Mouse (Mus musculus) neural tube, embryonic 15.5 days (tissue): ENCODE data around the gene Ntrk3. TPM values are rescaled to one million over a fixed set of nuclear protein-coding genes. Genes with fewer than 3 reads are reported as not detected.
A peak's percentile ranks its signal among the peaks of the same experiment; 100 is the strongest.

Experiments used
- ATAC-seq: fragments of 200-750 bp; cut with Nextera tagmentation; 2 replicates; pipeline ENCODE4 v1.8.0; 2017; ENCODE audit warnings: mild to moderate bottlenecking, moderate TSS enrichment, moderate library complexity; ENCODE audit not compliant: low FRiP score
- H3K27ac ChIP-seq: fragments of 300-500 bp; sonication (generic); replicated peaks from 2 replicates; pipeline ENCODE4 v1.5.1; 2015; ENCODE audit warnings: mild to moderate bottlenecking, inconsistent platforms
- H3K27me3 ChIP-seq: fragments of 300-500 bp; sonication (generic); replicated peaks from 2 replicates; pipeline ENCODE4 v1.6.1; 2015; ENCODE audit warnings: inconsistent platforms
- H3K36me3 ChIP-seq: fragments of 300-500 bp; sonication (generic); 2 replicates; pipeline ENCODE4 v1.6.1; 2015; ENCODE audit warnings: inconsistent platforms
- H3K4me1 ChIP-seq: fragments of 300-500 bp; sonication (generic); 2 replicates; pipeline ENCODE4 v1.6.1; 2015; ENCODE audit warnings: inconsistent platforms
- H3K4me2 ChIP-seq: fragments of 300-500 bp; sonication (generic); 2 replicates; pipeline ENCODE4 v1.6.1; 2015; ENCODE audit warnings: inconsistent platforms, mild to moderate bottlenecking, moderate library complexity
- H3K4me3 ChIP-seq: fragments of 300-500 bp; sonication (generic); replicated peaks from 2 replicates; pipeline ENCODE4 v1.5.1; 2015; ENCODE audit warnings: mild to moderate bottlenecking, inconsistent platforms
- H3K9ac ChIP-seq: fragments of 300-500 bp; sonication (generic); replicated peaks from 2 replicates; pipeline ENCODE4 v1.6.1; 2015; ENCODE audit warnings: mild to moderate bottlenecking, inconsistent platforms
- H3K9me3 ChIP-seq: fragments of 300-500 bp; sonication (generic); replicated peaks from 2 replicates; pipeline ENCODE4 v1.6.1; 2016; ENCODE audit warnings: inconsistent platforms
- WGBS: fragments of 180-500 bp; shearing (Covaris S2); methylation state at CpG from one replicate; pipeline ENCODE4 v1.1.7; 2015; ENCODE audit warnings: mixed read lengths; 5-methylcytosine and 5-hydroxymethylcytosine counted together
- polyA plus RNA-seq: library from polyadenylated mRNA; unstranded; fragments of >200 nt; fragmentation: Nextera tagmentation; extraction: Ambion mirVana; gene quantifications from 2 replicates; pipeline ENCODE4 v1.2.1, GENCODE M21; 2015

The Ntrk3 gene
- polyA plus RNA-seq: 22.5 and 27.3 TPM in 2 replicates

DNA sequence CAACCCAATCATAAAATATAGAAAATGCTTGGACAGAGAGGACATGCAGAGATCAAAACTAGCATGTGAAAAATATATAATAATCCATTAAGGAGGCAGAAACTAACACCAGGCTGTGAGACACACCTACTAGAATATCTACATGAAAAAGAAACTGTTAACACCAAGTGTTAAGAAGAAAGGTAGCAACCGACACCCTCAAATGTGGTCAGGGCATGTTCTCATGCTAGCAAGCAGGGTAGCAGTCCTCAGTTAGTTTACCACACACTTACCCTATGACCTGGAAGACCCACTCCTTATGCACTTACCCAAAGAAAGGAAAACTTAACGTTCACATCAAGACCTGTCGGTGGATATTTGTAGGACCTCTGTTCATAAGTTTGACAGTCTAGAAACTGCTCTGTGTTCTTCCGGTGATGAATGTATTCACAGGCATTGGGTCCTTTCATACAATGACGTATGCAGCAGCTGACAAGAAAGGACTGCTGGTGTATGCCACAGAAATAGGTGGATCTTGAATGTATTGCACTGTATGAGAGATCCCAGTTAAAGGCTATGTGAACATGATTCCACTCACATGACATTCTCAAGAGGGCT lies at the start of gene Ntrk3:
TSS of gene Ntrk3 (minus strand) at position 399 of the 597 bp plus-strand sequence.
- Histone ChIP-seq H3K27me3 (no peaks in the 10 kb centered on the region), H3K4me2 (no peak within 1 kb of the TSS), H3K27ac (no peak within 1 kb of the TSS), H3K9ac (no peak within 1 kb of the TSS), H3K9me3 (no peaks in the 10 kb centered on the region), H3K4me1 (no peaks in the 10 kb centered on the region), H3K4me3 (no peak within 1 kb of the TSS), H3K36me3 (no peaks in the 10 kb centered on the region)
- ATAC-seq: no peak
- 86% methylated on average over 5 of the region's 5 CpGs for WGBS

GRCm38 (mm10) chr7:78785906-78786305 lies 48.1 kb upstream of the Ntrk3 start:
- Histone ChIP-seq H3K4me2 (no peak overlapping the region), H3K9me3 (no peaks in the 10 kb centered on the region), H3K4me3 (no peak overlapping the region), H3K36me3 (peaks cover 22% of the 10 kb centered on the region), H3K9ac (no peak overlapping the region), H3K27me3 (no peaks in the 10 kb centered on the region), H3K27ac (no peak overlapping the region), H3K4me1 (peaks cover 39% of the 10 kb centered on the region)
- 50% methylated on average over 5 of the region's 5 CpGs for WGBS
- no peak for ATAC-seq

DNA sequence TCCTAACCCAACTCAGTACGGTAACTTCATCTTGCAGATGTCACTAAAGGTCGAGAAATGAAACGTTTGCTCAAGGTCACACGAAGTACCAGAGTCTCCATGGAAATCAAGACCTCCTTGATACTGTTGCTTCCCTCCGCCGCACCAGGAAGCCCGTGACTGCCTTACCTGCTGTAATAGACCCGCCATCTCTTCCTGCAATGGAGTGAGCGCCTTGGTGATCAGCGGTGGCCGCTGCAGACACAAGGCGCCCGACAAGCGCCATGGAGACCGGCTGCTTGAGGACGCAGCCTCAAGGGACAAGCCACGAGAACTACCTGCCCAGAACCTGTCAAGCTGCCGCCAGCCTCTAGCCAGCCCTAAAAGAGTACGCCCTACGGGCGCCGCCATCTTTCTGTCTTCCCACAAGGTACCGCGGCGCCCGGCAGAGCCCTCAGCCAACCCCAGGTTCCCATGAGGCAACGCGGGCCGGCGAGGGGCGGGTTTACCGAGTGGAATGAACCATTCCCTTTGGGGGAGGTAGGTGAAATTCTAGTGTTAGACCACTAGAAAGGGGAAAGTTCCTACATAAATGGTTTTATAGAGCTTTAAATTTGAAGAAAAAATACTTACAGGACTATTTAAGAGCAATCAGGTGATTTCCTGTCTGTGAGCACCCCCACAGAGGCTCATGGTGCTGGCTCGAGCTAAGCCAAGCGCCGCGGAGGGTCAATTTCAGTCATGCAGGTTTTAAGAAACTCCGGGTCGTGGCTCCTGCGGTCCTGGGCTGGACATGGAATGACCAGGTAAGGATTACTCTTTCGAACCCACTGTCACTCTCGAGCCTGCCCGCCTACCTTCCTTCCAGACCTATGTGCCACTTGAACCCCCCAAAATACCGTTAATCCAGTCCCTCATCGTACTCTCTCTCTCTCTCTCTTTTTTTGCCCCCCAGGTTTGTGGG lies 45.1 kb upstream of the Ntrk3 start, which contains the start of the genes Mrps11 and Mrpl46:
TSS of gene Mrps11 (plus strand) at position 481 of the 943 bp plus-strand sequence.
TSS of gene Mrpl46 (minus strand) at position 893 of the 943 bp plus-strand sequence.
- H3K4me1 ChIP-seq: peaks cover 39% of the 10 kb centered on the region
- no peaks in the 10 kb centered on the region for H3K27me3 ChIP-seq
- peaks cover 27% of the 10 kb centered on the region for H3K36me3 ChIP-seq
- H3K9me3 ChIP-seq: no peaks in the 10 kb centered on the region
- peak within 1 kb of the TSS; percentile 71 for H3K4me3 ChIP-seq
- H3K9ac ChIP-seq: peak within 1 kb of the TSS; percentile 81
- H3K4me2 ChIP-seq: peak within 1 kb of the TSS; percentile 92
- H3K27ac ChIP-seq: peak within 1 kb of the TSS; percentile 73
- under 1% methylated on average over 44 of the region's 44 CpGs for WGBS
- peak; percentile 99 for ATAC-seq

GRCm38 (mm10) chr7:78778741-78779140 lies 40.9 kb upstream of the Ntrk3 start:
- Histone ChIP-seq H3K4me2 (no peak overlapping the region), H3K9ac (no peak overlapping the region), H3K36me3 (peaks cover 64% of the 10 kb centered on the region), H3K27ac (no peak overlapping the region), H3K9me3 (no peaks in the 10 kb centered on the region), H3K4me1 (peaks cover 16% of the 10 kb centered on the region), H3K4me3 (no peak overlapping the region), H3K27me3 (no peaks in the 10 kb centered on the region)
- no peak for ATAC-seq
- WGBS: 91% methylated on average over 5 of the region's 5 CpGs

DNA sequence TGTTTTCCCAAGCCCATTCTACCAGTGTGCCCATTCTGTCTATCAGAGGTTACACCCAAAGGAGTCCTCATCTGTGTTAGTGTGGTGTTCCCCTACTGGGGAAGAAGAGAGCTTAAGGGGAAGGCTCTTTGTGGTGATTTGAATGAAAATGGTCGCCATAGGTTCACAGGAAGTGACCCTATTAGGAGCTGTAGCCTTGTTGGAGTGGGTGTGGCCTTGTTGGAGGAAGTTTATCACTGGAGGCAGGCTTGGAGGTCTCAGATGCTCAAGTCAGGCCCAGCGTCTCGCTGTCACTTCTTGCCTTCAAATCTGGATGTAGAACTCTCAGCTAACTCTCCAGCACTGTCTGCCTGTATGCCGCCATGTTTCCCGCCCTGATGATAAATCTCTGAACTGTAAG lies 33.1 kb upstream of the Ntrk3 start:
- H3K27me3 ChIP-seq: 0 out of 2 replicates have a peak, but pooled peaks cover 3% of the 10 kb centered on the region
- no peak overlapping the region for H3K9ac ChIP-seq
- no peak overlapping the region for H3K4me2 ChIP-seq
- no peak overlapping the region for H3K27ac ChIP-seq
- 84% methylated on average over 5 of the region's 5 CpGs for WGBS
- peaks cover 3% of the 10 kb centered on the region for H3K4me1 ChIP-seq
- H3K4me3 ChIP-seq: no peak overlapping the region
- ATAC-seq: no peak
- no peaks in the 10 kb centered on the region for H3K9me3 ChIP-seq
- peaks cover 35% of the 10 kb centered on the region for H3K36me3 ChIP-seq

- Histone ChIP-seq H3K4me2 (no peak overlapping the region), H3K27ac (no peak overlapping the region), H3K9me3 (no peaks in the 10 kb centered on the region), H3K9ac (no peak overlapping the region), H3K36me3 (peaks cover 18% of the 10 kb centered on the region), H3K4me3 (no peak overlapping the region), H3K4me1 (peaks cover 3% of the 10 kb centered on the region), H3K27me3 (0 out of 2 replicates have a peak, but pooled peaks cover 3% of the 10 kb centered on the region)
- 72% methylated on average over 7 of the region's 7 CpGs for WGBS
- no peak for ATAC-seq
Observed at GRCm38 (mm10) chr7:78769075-78769652, 31.4 kb upstream of the Ntrk3 start.

- no peak for ATAC-seq
- H3K36me3 ChIP-seq: peaks cover 6% of the 10 kb centered on the region
Observed at GRCm38 (mm10) chr7:78767929-78768531, 30.2 kb upstream of the Ntrk3 start.

GRCm38 (mm10) chr7:78766019-78766683 lies 28.3 kb upstream of the Ntrk3 start:
- Histone ChIP-seq H3K9me3 (no peaks in the 10 kb centered on the region), H3K4me3 (no peak overlapping the region), H3K27ac (no peak overlapping the region), H3K27me3 (0 out of 2 replicates have a peak, but pooled peaks cover 3% of the 10 kb centered on the region), H3K36me3 (no peaks in the 10 kb centered on the region), H3K4me2 (peak overlapping the region; percentile 42), H3K4me1 (peaks cover 3% of the 10 kb centered on the region), H3K9ac (no peak overlapping the region)
- 23% methylated on average over 18 of the region's 18 CpGs for WGBS
- ATAC-seq: peak; percentile 79

More at GRCm38 (mm10) chr7:78767929-78768531, 30.2 kb upstream of the Ntrk3 start:
- H3K4me2 ChIP-seq: no peak overlapping the region
- H3K4me3 ChIP-seq: no peak overlapping the region
- H3K4me1 ChIP-seq: peaks cover 3% of the 10 kb centered on the region
- WGBS: 83% methylated on average over 12 of the region's 12 CpGs
- no peak overlapping the region for H3K27ac ChIP-seq
- H3K27me3 ChIP-seq: 0 out of 2 replicates have a peak, but pooled peaks cover 3% of the 10 kb centered on the region
- no peak overlapping the region for H3K9ac ChIP-seq
- H3K9me3 ChIP-seq: no peaks in the 10 kb centered on the region

DNA sequence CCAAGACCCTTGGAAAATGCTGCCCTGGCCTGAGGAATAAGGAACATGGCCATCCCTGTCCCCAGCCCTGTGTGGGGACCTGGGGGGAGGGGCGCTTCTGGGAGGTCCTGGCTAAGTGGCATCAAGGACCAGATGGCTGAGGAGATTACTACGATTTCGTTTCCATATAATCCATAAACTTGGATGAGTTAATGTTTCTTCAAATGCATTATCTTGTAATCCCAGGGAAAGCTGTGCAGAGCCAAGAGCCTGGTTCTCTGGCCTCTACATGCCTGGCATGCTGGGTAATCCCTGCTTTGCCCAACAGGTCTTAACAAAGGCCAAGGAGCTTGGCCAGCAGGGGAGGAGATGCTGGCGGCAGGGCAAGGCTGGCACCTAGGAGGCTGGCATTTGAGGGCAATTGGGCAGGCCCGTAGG lies 27.4 kb upstream of the Ntrk3 start:
- Histone ChIP-seq H3K4me1 (peaks cover 3% of the 10 kb centered on the region), H3K36me3 (no peaks in the 10 kb centered on the region), H3K4me2 (no peak overlapping the region), H3K27me3 (0 out of 2 replicates have a peak, but pooled peaks cover 3% of the 10 kb centered on the region), H3K9me3 (no peaks in the 10 kb centered on the region), H3K4me3 (no peak overlapping the region), H3K9ac (no peak overlapping the region), H3K27ac (no peak overlapping the region)
- no peak for ATAC-seq
- WGBS: 82% methylated on average over 5 of the region's 5 CpGs

DNA sequence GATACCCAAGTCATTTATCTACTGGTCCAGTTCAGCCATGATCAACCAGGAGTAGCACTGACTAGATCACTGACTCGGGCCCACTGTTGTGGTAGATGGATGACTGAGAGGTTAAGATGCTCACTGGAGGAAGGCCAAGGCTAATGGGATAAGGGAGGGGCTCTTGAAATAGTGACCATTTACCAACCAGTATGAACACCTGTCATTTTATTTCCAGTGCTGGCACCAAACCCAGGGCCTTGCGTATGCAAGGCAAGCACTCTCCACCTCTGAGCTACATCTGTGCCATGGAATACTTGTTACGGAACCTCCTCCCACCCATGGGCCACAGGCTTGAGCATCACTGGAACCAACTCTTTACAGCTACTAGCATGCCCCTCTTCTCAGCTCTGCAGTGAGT lies 26.0 kb upstream of the Ntrk3 start:
- no peak overlapping the region for H3K27ac ChIP-seq
- no peak overlapping the region for H3K4me3 ChIP-seq
- 0 out of 2 replicates have a peak, but pooled peaks cover 3% of the 10 kb centered on the region for H3K27me3 ChIP-seq
- H3K4me2 ChIP-seq: no peak overlapping the region
- H3K9me3 ChIP-seq: no peaks in the 10 kb centered on the region
- WGBS: 92% methylated on average over 3 of the region's 3 CpGs
- no peaks in the 10 kb centered on the region for H3K36me3 ChIP-seq
- peaks cover 3% of the 10 kb centered on the region for H3K4me1 ChIP-seq
- no peak overlapping the region for H3K9ac ChIP-seq
- ATAC-seq: no peak
